Mouse (Mus musculus): ENCODE data around the gene Fbxl20.

DNA sequence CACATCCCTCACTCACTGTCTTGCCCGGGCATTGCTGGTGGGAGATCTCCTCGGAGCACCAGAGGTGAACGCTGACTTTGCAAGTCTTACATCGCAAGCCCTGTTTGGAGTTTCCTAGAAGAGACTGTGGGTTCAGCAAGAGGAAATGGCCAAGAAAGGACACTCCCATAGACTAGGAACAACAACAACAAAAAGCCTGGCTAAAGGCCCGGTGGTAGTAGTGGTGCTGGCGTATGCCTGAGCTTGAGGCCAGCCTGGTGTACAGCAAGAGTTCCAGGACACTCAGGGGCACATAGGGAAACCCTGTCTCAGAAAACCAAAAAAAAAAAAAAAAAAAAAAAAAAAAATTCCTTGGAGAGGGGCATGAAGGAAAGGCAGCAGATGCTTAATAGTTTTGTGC, 107.5 kb downstream of the Fbxl20 start:
- TF ChIP-seq POLR2A (IDR thresholded peaks at IDR 0.05; ENCODE audit: insufficient read depth, low read depth, low read length): no peak
- no peak for TF ChIP-seq EP300 (IDR thresholded peaks at IDR 0.05; ENCODE audit: insufficient read depth, low read depth, low read length)
- TF ChIP-seq CTCF (IDR thresholded peaks at IDR 0.05): no peak

All from heart, adult 2 months (tissue).